Mouse (Mus musculus): ENCODE results near the gene B4galt3. TPM values are rescaled to one million over a fixed set of nuclear protein-coding genes. Genes with fewer than 3 reads are reported as not detected.

Gene B4galt3
- polyA plus RNA-seq, 1 experiment from 2014 or later: 56.8 TPM

GRCm38 (mm10) chr1:171262594-171263130 is 7.5 kb upstream of the B4galt3 start:
- peak; percentile 46; the same call in 1 of the 2 replicates for ATAC-seq (replicated peaks; ENCODE audit: insufficient number of reproducible peaks, low FRiP score, low TSS enrichment, low read depth)
- no peaks in the 10 kb centered on the region for H3K27me3 ChIP-seq (ENCODE audit: control insufficient read depth, insufficient read depth, low read length)
- H3K27ac ChIP-seq (replicated peaks; ENCODE audit: low read depth, low read length): peak overlapping the region; percentile 35
- 0 out of 2 replicates have a peak overlapping the region, but pooled peaks have one; percentile 12 for H3K4me3 ChIP-seq (ENCODE audit: low read depth, low read length)
- 4% methylated on average over 8 of the region's 8 CpGs for WGBS
- H3K36me3 ChIP-seq (replicated peaks; ENCODE audit: control insufficient read depth, insufficient read depth, low read depth, low read length): no peaks in the 10 kb centered on the region
- peak; percentile 46 for DNase-seq (ENCODE audit: low spot score)
- peak overlapping the region; percentile 48 for H3K9ac ChIP-seq (replicated peaks; ENCODE audit: low read length)
- H3K9me3 ChIP-seq (replicated peaks; ENCODE audit: control insufficient read depth, low read length): no peaks in the 10 kb centered on the region
- H3K4me1 ChIP-seq (ENCODE audit: control insufficient read depth, insufficient read depth, low read length): peaks cover 2% of the 10 kb centered on the region; the same call in 1 of the 2 replicates
- H3K4me2 ChIP-seq (ENCODE audit: low read depth, low read length): peak overlapping the region; percentile 37

GRCm38 (mm10) chr1:171263185-171263611 is 6.9 kb upstream of the B4galt3 start:
- H3K9ac ChIP-seq (replicated peaks; ENCODE audit: low read length): no peak overlapping the region
- H3K4me2 ChIP-seq (ENCODE audit: low read depth, low read length): peak overlapping the region; percentile 37
- 6% methylated on average over 2 of the region's 2 CpGs for WGBS
- no peaks in the 10 kb centered on the region for H3K36me3 ChIP-seq (replicated peaks; ENCODE audit: control insufficient read depth, insufficient read depth, low read depth, low read length)
- H3K9me3 ChIP-seq (replicated peaks; ENCODE audit: control insufficient read depth, low read length): no peaks in the 10 kb centered on the region
- no peaks in the 10 kb centered on the region for H3K27me3 ChIP-seq (ENCODE audit: control insufficient read depth, insufficient read depth, low read length)
- DNase-seq (ENCODE audit: low spot score) (peak; percentile 53), ATAC-seq (replicated peaks; ENCODE audit: insufficient number of reproducible peaks, low FRiP score, low TSS enrichment, low read depth) (peak; percentile 86; the same call in 1 of the 2 replicates)
- H3K4me3 ChIP-seq (ENCODE audit: low read depth, low read length): 0 out of 2 replicates have a peak overlapping the region, but pooled peaks have one; percentile 12
- peaks cover 2% of the 10 kb centered on the region; the same call in 1 of the 2 replicates for H3K4me1 ChIP-seq (ENCODE audit: control insufficient read depth, insufficient read depth, low read length)
- H3K27ac ChIP-seq (replicated peaks; ENCODE audit: low read depth, low read length): peak overlapping the region; percentile 35; the same call in 1 of the 2 replicates

- Histone ChIP-seq H3K27me3 (ENCODE audit: control insufficient read depth, insufficient read depth, low read length) (no peaks in the 10 kb centered on the region), H3K36me3 (replicated peaks; ENCODE audit: control insufficient read depth, insufficient read depth, low read depth, low read length) (no peaks in the 10 kb centered on the region), H3K4me2 (ENCODE audit: low read depth, low read length) (no peak overlapping the region), H3K27ac (replicated peaks; ENCODE audit: low read depth, low read length) (no peak overlapping the region), H3K9ac (replicated peaks; ENCODE audit: low read length) (no peak overlapping the region), H3K9me3 (replicated peaks; ENCODE audit: control insufficient read depth, low read length) (no peaks in the 10 kb centered on the region), H3K4me1 (ENCODE audit: control insufficient read depth, insufficient read depth, low read length) (peaks cover 2% of the 10 kb centered on the region; the same call in 1 of the 2 replicates), H3K4me3 (ENCODE audit: low read depth, low read length) (no peak overlapping the region)
- WGBS: 81% methylated on average over 3 of the region's 3 CpGs
- no peak for ATAC-seq (replicated peaks; ENCODE audit: insufficient number of reproducible peaks, low FRiP score, low TSS enrichment, low read depth)
- no peak for DNase-seq (ENCODE audit: low spot score)
Observed at GRCm38 (mm10) chr1:171263666-171264461, 6.3 kb upstream of the B4galt3 start.

GRCm38 (mm10) chr1:171265971-171266744 is 4.0 kb upstream of the B4galt3 start:
- 68% methylated on average over 4 of the region's 4 CpGs for WGBS
- ATAC-seq (replicated peaks; ENCODE audit: insufficient number of reproducible peaks, low FRiP score, low TSS enrichment, low read depth): no peak
- H3K36me3 ChIP-seq (replicated peaks; ENCODE audit: control insufficient read depth, insufficient read depth, low read depth, low read length): no peaks in the 10 kb centered on the region
- no peak for DNase-seq (ENCODE audit: low spot score)
- no peak overlapping the region for H3K27ac ChIP-seq (replicated peaks; ENCODE audit: low read depth, low read length)
- no peaks in the 10 kb centered on the region for H3K27me3 ChIP-seq (ENCODE audit: control insufficient read depth, insufficient read depth, low read length)
- H3K9me3 ChIP-seq (replicated peaks; ENCODE audit: control insufficient read depth, low read length): no peaks in the 10 kb centered on the region
- no peak overlapping the region for H3K4me3 ChIP-seq (ENCODE audit: low read depth, low read length)
- no peak overlapping the region for H3K9ac ChIP-seq (replicated peaks; ENCODE audit: low read length)
- peaks cover 3% of the 10 kb centered on the region for H3K4me1 ChIP-seq (ENCODE audit: control insufficient read depth, insufficient read depth, low read length)
- no peak overlapping the region for H3K4me2 ChIP-seq (ENCODE audit: low read depth, low read length)

GRCm38 (mm10) chr1:171268341-171268740 is 1.8 kb upstream of the B4galt3 start:
- Histone ChIP-seq H3K9ac (replicated peaks; ENCODE audit: low read length) (no peak overlapping the region), H3K27ac (replicated peaks; ENCODE audit: low read depth, low read length) (no peak overlapping the region), H3K4me2 (ENCODE audit: low read depth, low read length) (no peak overlapping the region), H3K4me1 (ENCODE audit: control insufficient read depth, insufficient read depth, low read length) (peaks cover 3% of the 10 kb centered on the region), H3K9me3 (replicated peaks; ENCODE audit: control insufficient read depth, low read length) (no peaks in the 10 kb centered on the region), H3K36me3 (replicated peaks; ENCODE audit: control insufficient read depth, insufficient read depth, low read depth, low read length) (peaks cover 4% of the 10 kb centered on the region; the same call in 1 of the 2 replicates), H3K4me3 (ENCODE audit: low read depth, low read length) (no peak overlapping the region), H3K27me3 (ENCODE audit: control insufficient read depth, insufficient read depth, low read length) (no peaks in the 10 kb centered on the region)
- no peak for ATAC-seq (replicated peaks; ENCODE audit: insufficient number of reproducible peaks, low FRiP score, low TSS enrichment, low read depth)
- no peak for DNase-seq (ENCODE audit: low spot score)
- 62% methylated on average over 1 of the region's 1 CpGs for WGBS

- WGBS: 2% methylated on average over 19 of the region's 19 CpGs
- Histone ChIP-seq H3K9ac (replicated peaks; ENCODE audit: low read length) (peak overlapping the region; percentile 72), H3K36me3 (replicated peaks; ENCODE audit: control insufficient read depth, insufficient read depth, low read depth, low read length) (peaks cover 9% of the 10 kb centered on the region)
Observed at GRCm38 (mm10) chr1:171270573-171270900, 409 bp downstream of the B4galt3 start.

GRCm38 (mm10) chr1:171271196-171271595 is 1.1 kb downstream of the B4galt3 start:
- Histone ChIP-seq H3K9ac (replicated peaks; ENCODE audit: low read length) (peak overlapping the region; percentile 72), H3K36me3 (replicated peaks; ENCODE audit: control insufficient read depth, insufficient read depth, low read depth, low read length) (peaks cover 10% of the 10 kb centered on the region), H3K27me3 (ENCODE audit: control insufficient read depth, insufficient read depth, low read length) (no peaks in the 10 kb centered on the region), H3K4me3 (ENCODE audit: low read depth, low read length) (peak overlapping the region; percentile 80), H3K4me2 (ENCODE audit: low read depth, low read length) (peak overlapping the region; percentile 93), H3K27ac (replicated peaks; ENCODE audit: low read depth, low read length) (no peak overlapping the region; the same call in 1 of the 2 replicates), H3K9me3 (replicated peaks; ENCODE audit: control insufficient read depth, low read length) (no peaks in the 10 kb centered on the region), H3K4me1 (ENCODE audit: control insufficient read depth, insufficient read depth, low read length) (peaks cover 3% of the 10 kb centered on the region)
- ATAC-seq (replicated peaks; ENCODE audit: insufficient number of reproducible peaks, low FRiP score, low TSS enrichment, low read depth) (no peak), DNase-seq (ENCODE audit: low spot score) (no peak)
- 42% methylated on average over 9 of the region's 9 CpGs for WGBS

More at GRCm38 (mm10) chr1:171270573-171270900, 409 bp downstream of the B4galt3 start:
- Histone ChIP-seq H3K9me3 (replicated peaks; ENCODE audit: control insufficient read depth, low read length) (no peaks in the 10 kb centered on the region), H3K27me3 (ENCODE audit: control insufficient read depth, insufficient read depth, low read length) (no peaks in the 10 kb centered on the region), H3K4me1 (ENCODE audit: control insufficient read depth, insufficient read depth, low read length) (peaks cover 3% of the 10 kb centered on the region), H3K27ac (replicated peaks; ENCODE audit: low read depth, low read length) (no peak overlapping the region), H3K4me3 (ENCODE audit: low read depth, low read length) (peak overlapping the region; percentile 80), H3K4me2 (ENCODE audit: low read depth, low read length) (peak overlapping the region; percentile 93)
- DNase-seq (ENCODE audit: low spot score) (peak; percentile 39), ATAC-seq (replicated peaks; ENCODE audit: insufficient number of reproducible peaks, low FRiP score, low TSS enrichment, low read depth) (peak; percentile 82)
